Mouse (Mus musculus): ENCODE measurements around the gene Glud1.
A peak's percentile ranks its signal among the peaks of the same experiment; 100 is the strongest.

DNA sequence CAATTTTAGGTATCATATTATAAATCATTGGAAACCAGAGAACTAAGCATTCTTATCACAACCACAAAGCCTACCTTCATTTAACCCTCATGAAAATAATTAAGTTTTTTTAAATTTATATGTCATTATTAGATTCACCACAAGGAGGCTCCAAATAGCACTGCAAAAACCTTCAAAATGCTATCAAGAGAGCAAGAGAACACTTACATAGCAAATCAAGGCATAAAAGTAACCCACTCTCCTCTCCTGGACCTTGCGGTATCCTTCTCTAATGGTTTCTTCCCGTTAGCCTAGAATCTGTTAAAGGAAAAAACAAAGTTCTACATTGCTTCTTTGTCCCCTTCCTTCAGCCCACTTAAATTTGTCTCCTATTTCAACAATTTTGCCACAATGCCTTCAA lies 37.2 kb upstream of the Glud1 start:
- TF ChIP-seq MEF2A (IDR thresholded peaks at IDR 0.05; ENCODE audit: extremely low read depth, insufficient replicate concordance, low read depth, low read length, poor library complexity, severe bottlenecking) = no peak
- no peak for TF ChIP-seq POLR2A (IDR thresholded peaks at IDR 0.05; ENCODE audit: control insufficient read depth in 1 of 2, insufficient read depth in 1 of 2, low read depth in 1 of 2, low read length in 2 of 2, poor library complexity in 1 of 2)
- TF ChIP-seq CTCF (IDR thresholded peaks at IDR 0.05 in 2 of 3, conservative IDR thresholded peaks at IDR 0.05 in 1 of 3; ENCODE audit: control insufficient read depth in 1 of 3, insufficient read depth in 1 of 3, low read depth in 2 of 3, low read length in 3 of 3, poor library complexity in 1 of 3, severe bottlenecking in 1 of 3) = peak in 2 of 3 experiments; percentile 42 to 82; a peak in 4 of 6 replicates
- no peak for TF ChIP-seq MAFK (IDR thresholded peaks at IDR 0.05; ENCODE audit: borderline replicate concordance, low read depth, low read length)
- TF ChIP-seq EP300 (IDR thresholded peaks at IDR 0.05; ENCODE audit: low read depth in 1 of 2, low read length in 2 of 2) = no peak
- peak; percentile 90 for TF ChIP-seq ZC3H11A (IDR thresholded peaks at IDR 0.05; ENCODE audit: low read depth, low read length)
- peak; percentile 86 for TF ChIP-seq RAD21 (IDR thresholded peaks at IDR 0.05; ENCODE audit: low read depth, low read length)
- TF ChIP-seq USF1 (IDR thresholded peaks at IDR 0.05; ENCODE audit: low read depth, low read length) = no peak
- TF ChIP-seq ZNF384 (IDR thresholded peaks at IDR 0.05; ENCODE audit: low read depth, low read length) = peak; percentile 66
- no peak for TF ChIP-seq TCF12 (IDR thresholded peaks at IDR 0.05; ENCODE audit: low read depth, low read length)
